Mouse (Mus musculus) spleen, postnatal 4 days (tissue): ENCODE measurements around the gene Cul1.
A peak's percentile ranks its signal among the peaks of the same experiment; 100 is the strongest.
"Not testable (repeated sequence)": the region's sequence is repeated elsewhere in the genome, so short reads cannot be mapped to it uniquely, and the experiment has no call there.

Source experiments
- DNase-seq, 2 experiments: peaks; one replicate each; pipeline ENCODE4 v3.0.0; 2022; ENCODE audit warnings: low spot score in 2 of 2

Cul1 gene

GRCm38 (mm10) chr6:47453098-47453497, at the start of gene Cul1:
Gene Cul1 (plus strand): TSS chr6:47453398.
- no peak for DNase-seq

- DNase-seq = no peak
Measured at GRCm38 (mm10) chr6:47404419-47405382, 48.5 kb upstream of the Cul1 start.

- no peak for DNase-seq
Measured at GRCm38 (mm10) chr6:47412886-47413606, 40.2 kb upstream of the Cul1 start.

- no peak for DNase-seq
Measured at GRCm38 (mm10) chr6:47413656-47414055, 39.5 kb upstream of the Cul1 start.

GRCm38 (mm10) chr6:47418691-47419090, 34.5 kb upstream of the Cul1 start:
- DNase-seq = no peak

- DNase-seq = no peak
Measured at GRCm38 (mm10) chr6:47420156-47420555, 33.0 kb upstream of the Cul1 start.

DNA sequence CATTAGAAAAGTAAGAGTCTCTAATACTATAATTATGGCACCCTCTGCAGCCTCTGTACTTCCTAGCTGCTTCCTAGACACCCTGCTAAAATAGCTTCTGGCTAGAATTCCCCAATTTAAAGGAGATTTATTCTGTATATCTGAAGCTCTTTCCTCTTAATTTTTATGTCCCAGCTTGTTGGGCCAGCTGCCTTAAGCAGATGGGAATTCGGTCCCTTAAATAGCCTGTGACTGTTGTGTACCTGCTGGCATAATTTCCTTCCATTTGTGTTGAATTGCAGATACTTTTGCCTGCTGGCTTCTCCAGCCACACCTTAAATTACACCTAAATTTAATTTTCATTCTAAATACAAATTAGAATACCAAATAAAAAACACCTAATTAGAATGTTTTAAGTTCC, 32.0 kb upstream of the Cul1 start:
- no peak for DNase-seq

DNA sequence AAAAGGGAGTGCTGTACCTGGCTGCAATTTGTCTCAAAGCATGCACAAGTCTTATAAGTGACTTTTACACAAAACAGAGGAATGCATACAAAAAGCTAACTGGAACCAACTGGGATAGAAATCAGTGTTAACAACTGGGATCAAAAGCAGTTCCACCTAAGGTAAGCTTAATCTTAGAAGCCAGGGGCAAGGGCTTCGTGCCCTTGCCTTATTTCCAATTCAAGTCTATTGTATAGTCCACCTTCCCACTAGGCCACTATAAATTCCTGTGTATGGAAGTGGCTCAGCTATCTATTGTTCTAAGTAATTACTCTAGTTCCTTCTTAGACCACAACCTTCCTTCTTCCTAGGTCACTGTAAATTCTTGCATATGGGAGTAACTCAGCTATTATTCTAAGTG, 27.1 kb upstream of the Cul1 start:
- DNase-seq = no peak

GRCm38 (mm10) chr6:47426556-47426955, 26.6 kb upstream of the Cul1 start:
- DNase-seq = not testable (repeated sequence)

- not testable (repeated sequence) for DNase-seq
Measured at GRCm38 (mm10) chr6:47432795-47433194, 20.4 kb upstream of the Cul1 start.

DNA sequence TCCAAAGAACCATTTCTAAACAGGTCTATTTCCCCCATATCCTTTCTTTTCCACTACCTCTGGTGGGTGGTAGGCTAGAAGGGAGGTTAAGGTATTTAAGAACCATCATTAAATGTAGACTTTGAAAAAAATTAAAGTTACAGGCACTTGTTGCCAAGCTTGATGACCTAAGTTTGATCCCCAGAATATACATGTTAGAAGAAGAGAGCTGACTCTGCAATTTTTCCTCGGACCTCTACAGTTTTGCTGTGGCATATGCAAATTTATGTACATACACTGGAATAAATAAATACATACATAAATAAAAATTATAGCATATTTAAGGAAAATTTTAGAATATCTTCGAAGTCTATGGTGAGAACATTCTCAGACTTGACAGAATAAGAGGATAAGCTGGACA, 13.1 kb upstream of the Cul1 start:
- no peak for DNase-seq

DNA sequence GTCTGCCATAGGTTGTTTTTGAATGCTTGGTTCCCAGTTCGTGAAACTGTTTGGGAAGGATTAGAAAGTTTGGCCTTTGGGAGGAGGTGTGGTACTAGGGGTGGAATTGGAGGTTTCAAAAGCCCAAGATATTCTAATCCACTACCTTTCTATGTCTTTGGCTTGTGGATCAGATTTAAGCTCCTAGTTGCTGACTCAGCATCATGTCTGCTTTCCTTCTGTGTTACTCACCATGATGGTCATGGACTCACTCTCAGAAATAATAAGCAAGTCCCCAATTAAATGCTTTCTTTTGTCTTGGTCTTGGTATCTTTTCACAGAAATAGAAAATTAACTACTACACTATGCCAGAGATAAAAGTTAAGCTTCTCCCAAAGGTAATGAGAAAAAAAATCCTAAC, 5.5 kb upstream of the Cul1 start:
- DNase-seq = no peak

DNA sequence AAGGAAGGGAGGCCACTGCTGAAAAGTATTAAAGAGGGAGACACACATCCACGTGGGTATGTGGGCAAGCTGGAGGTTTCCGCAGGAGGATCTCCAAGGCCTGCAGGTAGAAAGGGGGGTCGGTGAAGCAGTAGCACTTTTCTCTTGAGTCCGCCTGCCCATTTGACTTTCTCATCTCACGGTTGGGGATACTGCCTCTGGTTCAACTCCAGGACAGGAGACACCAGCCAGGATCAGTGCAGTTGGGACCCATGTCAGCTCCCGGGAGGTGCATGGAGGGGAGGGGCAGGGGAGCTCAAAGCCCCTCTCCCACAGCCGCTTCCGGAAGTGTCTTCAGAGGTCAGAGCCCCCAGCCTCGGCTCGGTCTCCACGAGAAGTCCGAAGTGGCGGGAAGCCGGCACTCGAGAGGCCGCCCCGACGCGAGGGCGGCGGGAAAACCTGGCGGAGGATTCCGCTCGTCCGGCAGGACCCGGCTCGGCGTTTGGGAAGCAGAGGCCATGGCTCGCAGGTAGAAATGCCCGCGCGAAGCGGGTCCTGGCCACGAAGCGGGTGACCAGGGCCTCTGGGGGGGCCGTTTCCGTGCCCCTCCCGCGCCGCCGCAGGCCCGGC, 428 bp downstream of the Cul1 start:
- peak; percentile 74 to 88 for DNase-seq

- peak; percentile 85 to 92 for DNase-seq
Measured at GRCm38 (mm10) chr6:47454131-47454574, 955 bp downstream of the Cul1 start.

DNA sequence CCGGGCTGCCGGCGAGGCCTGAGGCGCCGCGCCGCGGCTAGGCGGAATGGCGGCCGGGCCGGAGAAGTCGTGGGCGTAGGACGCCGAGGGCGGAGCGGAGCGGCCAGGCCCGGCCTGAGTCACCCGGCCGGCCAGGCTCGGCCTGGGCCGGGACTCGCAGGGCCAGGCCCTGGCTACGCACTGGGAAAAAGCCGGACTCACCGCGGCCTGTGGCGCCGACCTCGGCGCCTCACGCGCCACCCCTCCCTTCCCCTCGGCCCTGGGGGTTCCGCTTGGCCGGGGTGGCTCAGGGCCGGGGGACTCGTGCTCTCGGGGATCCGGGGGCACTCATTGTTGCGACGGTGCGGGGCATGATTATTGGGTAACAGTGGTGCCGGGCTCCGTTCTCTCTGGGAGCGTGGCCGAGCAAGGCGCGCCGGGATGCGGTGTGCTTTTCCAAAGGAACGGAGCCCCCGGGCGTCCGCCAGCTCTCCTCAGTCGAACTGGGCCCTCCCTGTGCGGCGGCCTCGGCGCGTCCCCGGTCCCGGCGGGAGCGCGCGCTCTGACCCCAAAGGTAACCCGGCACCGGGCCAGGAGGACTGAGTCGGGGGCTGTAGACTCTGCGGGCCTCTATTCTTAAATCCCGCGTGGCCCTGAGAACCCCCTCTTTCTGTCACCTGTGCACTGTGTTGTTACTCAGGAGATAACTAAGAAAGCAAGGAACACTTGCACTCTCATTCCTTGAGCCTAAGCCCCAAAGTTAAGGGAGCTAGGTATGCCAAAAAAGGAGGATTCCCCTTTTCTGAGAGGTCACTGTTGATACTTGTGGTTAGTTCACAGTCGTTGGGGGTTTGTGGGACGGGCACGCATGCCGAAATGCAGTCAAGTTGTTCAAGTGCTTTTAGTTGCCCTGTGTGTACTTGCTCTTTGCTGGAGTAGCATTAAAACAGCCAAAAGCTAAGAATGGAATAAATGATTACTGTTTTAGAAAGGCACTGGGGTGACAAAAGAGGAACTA, 1.7 kb downstream of the Cul1 start:
- DNase-seq = peak; percentile 68 to 89

- no peak for DNase-seq
Measured at GRCm38 (mm10) chr6:47455843-47456242, 2.6 kb downstream of the Cul1 start.

GRCm38 (mm10) chr6:47456853-47457252, 3.7 kb downstream of the Cul1 start:
- DNase-seq = no peak

GRCm38 (mm10) chr6:47465400-47465799, 12.2 kb downstream of the Cul1 start:
- DNase-seq = peak in 1 of 2 experiments; percentile 15

- DNase-seq = no peak
Measured at GRCm38 (mm10) chr6:47466488-47466887, 13.3 kb downstream of the Cul1 start.

GRCm38 (mm10) chr6:47467058-47467457, 13.9 kb downstream of the Cul1 start:
- DNase-seq = no peak

GRCm38 (mm10) chr6:47469760-47470159, 16.6 kb downstream of the Cul1 start:
- no peak for DNase-seq
